8 mouse cellular contexts compared by ENCODE assay signal in the genomic region with DNA sequence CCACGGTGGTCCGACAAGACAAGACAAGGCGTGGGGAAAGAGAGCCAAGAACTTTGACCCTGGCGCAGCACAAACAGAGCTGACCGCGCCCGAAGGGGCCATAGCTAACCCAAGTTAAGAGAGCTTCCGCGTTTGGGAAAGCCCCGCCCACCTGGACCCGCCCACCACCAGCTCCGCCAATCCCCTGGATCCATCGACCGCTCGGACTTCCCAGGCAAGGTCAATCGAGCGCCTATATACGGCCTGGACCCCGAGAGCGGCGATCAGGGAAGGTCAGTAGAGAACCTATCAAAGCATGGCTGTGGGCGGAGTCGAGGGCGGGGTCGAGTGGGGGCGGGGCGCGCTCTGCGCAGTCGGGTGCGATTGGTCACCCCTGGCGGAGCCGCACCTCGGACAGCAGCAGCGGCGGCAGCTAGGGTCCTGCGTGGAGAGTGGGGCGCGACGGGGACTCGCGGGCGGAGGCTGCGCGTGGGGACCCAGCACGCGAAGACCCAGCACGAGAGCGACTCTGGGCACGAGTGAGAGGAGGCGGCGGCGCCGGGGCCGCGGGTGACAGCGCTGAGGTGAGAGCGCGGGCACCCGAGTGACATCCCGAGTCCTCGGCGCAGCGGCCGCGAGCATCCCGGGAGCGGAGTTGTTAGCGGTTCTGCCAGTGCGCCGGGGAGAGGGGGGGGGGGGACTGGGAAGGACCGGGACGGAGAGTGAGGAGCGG. TPM values are rescaled to one million over a fixed set of nuclear protein-coding genes. Genes with fewer than 3 reads are reported as not detected.
A peak's percentile ranks its signal among the peaks of the same experiment; 100 is the strongest.
DNase-seq lines count a peak whose midpoint lies in the region; ATAC-seq and TF ChIP-seq lines count a peak whose summit lies in the region.

Gene Taok3 (plus strand): TSS at position 353 of the 712 bp plus-strand sequence.

- peak within 1 kb of the TSS; percentile 75 for H3K9ac ChIP-seq in ES-E14 (ENCODE audit: insufficient read depth, low read depth, low read length, poor library complexity, severe bottlenecking)
- H3K9ac ChIP-seq in forebrain, embryonic 15.5 days (replicated peaks): peak within 1 kb of the TSS; percentile 58

- H3K27me3 ChIP-seq in forebrain, embryonic 15.5 days: no peaks in the 10 kb centered on the region; the same call in 1 of the 2 replicates

- peak; percentile 87 for ATAC-seq in forebrain, embryonic 15.5 days (replicated peaks)
- ATAC-seq in neutrophil, adult 5-6 weeks (ENCODE audit: extremely low read depth, insufficient number of reproducible peaks, low FRiP score, poor library complexity, severe bottlenecking): peak; percentile 87

- peak within 1 kb of the TSS; percentile 88 for H3K4me2 ChIP-seq in forebrain, embryonic 15.5 days (replicated peaks)

- peak within 1 kb of the TSS; percentile 87 to 99 for H3K4me3 ChIP-seq in ES-E14 (ENCODE audit: insufficient read depth in 1 of 2, low read depth in 1 of 2, low read length in 2 of 2, poor library complexity in 1 of 2, severe bottlenecking in 1 of 2)
- peak within 1 kb of the TSS; percentile 91 for H3K4me3 ChIP-seq in forebrain, embryonic 15.5 days
- H3K4me3 ChIP-seq in lung, adult 2 months (replicated peaks; ENCODE audit: extremely low read depth, low read depth, low read length): peak within 1 kb of the TSS; percentile 84

- H3K27ac ChIP-seq in ES-E14 (ENCODE audit: insufficient read depth, low read depth, low read length, poor library complexity, severe bottlenecking): peak within 1 kb of the TSS; percentile 1; the same call in 1 of the 2 replicates
- peak within 1 kb of the TSS; percentile 36; the same call in 1 of the 2 replicates for H3K27ac ChIP-seq in forebrain, embryonic 15.5 days (replicated peaks)

- peak; percentile 99 for DNase-seq in ES-E14 (ENCODE audit: low read depth, low spot score)
- peak; percentile 99 for DNase-seq in cerebellum, adult 11-12 months
- DNase-seq in heart, postnatal 25 days (ENCODE audit: low spot score): peak; percentile 96
- DNase-seq in layer of hippocampus, adult 18-20 months (ENCODE audit: low spot score in 2 of 2): peak; percentile 97 to 99
- peak; percentile 95 for DNase-seq in lung, adult 2 months
- peak; percentile 96 to 98 for DNase-seq in thymus, adult 18-20 months

- peak; percentile 99 for TF ChIP-seq POLR2A in lung, adult 2 months (IDR thresholded peaks at IDR 0.05; ENCODE audit: borderline replicate concordance, extremely low read depth, low read depth, low read length)

- TF ChIP-seq CTCF in lung, adult 2 months (IDR thresholded peaks at IDR 0.05; ENCODE audit: insufficient read depth, low read length): no peak

- intact Hi-C loops in heart, postnatal 25 days (cut with DNase I): loop anchor here (5.0 kb wide), 3 partner anchors 167 to 372 kb away; partner anchors contain the start of gene Pebp1

- WGBS in forebrain, embryonic 15.5 days: under 1% methylated on average over 74 of the region's 74 CpGs
- under 1% methylated on average over 65 of the region's 74 CpGs for whole genome bisulfite sequencing in lung, adult 2 months

- H3K36me3 ChIP-seq in ES-E14 (ENCODE audit: control insufficient read depth, insufficient read depth, low read length, poor library complexity, severe bottlenecking): no peaks in the 10 kb centered on the region
- no peaks in the 10 kb centered on the region for H3K36me3 ChIP-seq in forebrain, embryonic 15.5 days

- peaks cover 0 to 19% of the 10 kb centered on the region in 2 experiments; a peak in 3 of 4 replicates for H3K4me1 ChIP-seq in ES-E14 (ENCODE audit: control insufficient read depth in 2 of 2, insufficient read depth in 2 of 2, low read length in 2 of 2, poor library complexity in 1 of 2)
- peaks cover 23% of the 10 kb centered on the region for H3K4me1 ChIP-seq in forebrain, embryonic 15.5 days
- peaks cover 14% of the 10 kb centered on the region for H3K4me1 ChIP-seq in lung, adult 2 months (ENCODE audit: control insufficient read depth, insufficient read depth, low read length)

- no peaks in the 10 kb centered on the region for H3K9me3 ChIP-seq in ES-E14 (ENCODE audit: control insufficient read depth, insufficient read depth, low read depth, low read length)
- H3K9me3 ChIP-seq in forebrain, embryonic 15.5 days: no peaks in the 10 kb centered on the region

- in situ Hi-C loops in ES-E14 (cut with MboI; ENCODE audit: low sequenced_read_pairs in 2 of 2, unreplicated experiment in 2 of 2): no loop called here

TF ChIP-seq in ES-E14, 5 proteins besides CTCF, POLR2A, EP300 and RAD21:
- TF ChIP-seq ZNF384 (IDR thresholded peaks at IDR 0.05; ENCODE audit: low read depth, low read length) (peak; percentile 54; the same call in 1 of the 2 replicates), CHD2 (IDR thresholded peaks at IDR 0.05; ENCODE audit: low read depth, low read length) (peak; percentile 69), MAFK (IDR thresholded peaks at IDR 0.05; ENCODE audit: insufficient read depth, low read depth, low read length) (no peak), HCFC1 (IDR thresholded peaks at IDR 0.05; ENCODE audit: borderline replicate concordance, insufficient read depth, low read length) (peak; percentile 84), ZC3H11A (IDR thresholded peaks at IDR 0.05; ENCODE audit: borderline replicate concordance, low read depth, low read length) (no peak)
TF ChIP-seq in ES-E14: peak in this region for 3.

RNA-seq across cellular contexts. Expression of gene Taok3, which starts in this region (rescaled TPM):
- total RNA-seq in ES-E14 (2012; rRNA removed): 6.9 and 10.0 TPM in 2 replicates
- polyA plus RNA-seq in forebrain, embryonic 15.5 days (2015; fragmentation: Nextera tagmentation; extraction: Ambion mirVana): 45.3 and 51.7 TPM in 2 replicates
- total RNA-seq in heart, postnatal 25 days (2021): 1 to 10 TPM; 7.6 to 7.9 TPM
- 10 to 100 TPM; 59.1 to 61.8 TPM for total RNA-seq in layer of hippocampus, adult 18-20 months (2021)
- polyA plus RNA-seq in lung, adult 2 months (2012; rRNA removed): 30.3 and 40.5 TPM in 2 replicates
- total RNA-seq in neutrophil, adult 5-6 weeks (2017): 68.0 and 76.9 TPM in 2 replicates

Comparison
In these comparisons a context has a peak if more than half of its experiments do, and no peak if none do; other contexts are left out.
1. Peak in every context shown above with its lines: DNase-seq, ATAC-seq, H3K4me3 ChIP-seq and H3K27ac ChIP-seq.